Mouse (Mus musculus) adrenal gland, postnatal 25 days (tissue): ENCODE results near the gene Tmem104. TPM values are rescaled to one million over a fixed set of nuclear protein-coding genes. Genes with fewer than 3 reads are reported as not detected.

Experiments
- DNase-seq: peaks from one replicate; pipeline ENCODE4 v3.0.0; 2021; ENCODE audit warnings: mixed read lengths
- total RNA-seq: library from RNA; stranded (reverse); gene quantifications from 2 replicates; pipeline ENCODE4 v1.2.3, GENCODE M21; 2021

Gene Tmem104
- total RNA-seq, 1 experiment from 2014 or later, result 22.3 TPM

GRCm38 (mm10) chr11:115264862-115265668, 77.8 kb downstream of the Tmem104 start:
- DNase-seq, result no peak

GRCm38 (mm10) chr11:115265771-115266399, 78.6 kb downstream of the Tmem104 start:
- no peak for DNase-seq

DNA sequence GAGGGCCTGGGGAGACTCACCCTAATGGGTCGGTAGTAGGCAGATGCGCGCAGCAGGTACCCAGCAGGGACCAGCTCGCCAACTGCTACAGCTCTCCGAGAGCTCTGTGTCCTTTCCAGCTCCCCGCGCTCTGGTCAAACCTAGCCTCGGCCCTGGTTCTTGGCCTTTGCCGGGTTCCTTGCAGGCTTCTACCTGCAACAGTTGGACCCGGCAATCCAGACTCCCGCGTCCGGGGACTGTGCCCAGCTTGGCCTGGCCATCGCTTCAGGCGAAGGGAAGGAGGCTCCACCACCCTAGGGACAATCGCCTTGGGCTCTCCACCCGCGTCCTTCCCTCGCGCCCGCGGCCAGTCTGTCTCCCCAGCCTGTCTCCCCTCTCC, 79.1 kb downstream of the Tmem104 start:
- DNase-seq, result peak; percentile 52

DNA sequence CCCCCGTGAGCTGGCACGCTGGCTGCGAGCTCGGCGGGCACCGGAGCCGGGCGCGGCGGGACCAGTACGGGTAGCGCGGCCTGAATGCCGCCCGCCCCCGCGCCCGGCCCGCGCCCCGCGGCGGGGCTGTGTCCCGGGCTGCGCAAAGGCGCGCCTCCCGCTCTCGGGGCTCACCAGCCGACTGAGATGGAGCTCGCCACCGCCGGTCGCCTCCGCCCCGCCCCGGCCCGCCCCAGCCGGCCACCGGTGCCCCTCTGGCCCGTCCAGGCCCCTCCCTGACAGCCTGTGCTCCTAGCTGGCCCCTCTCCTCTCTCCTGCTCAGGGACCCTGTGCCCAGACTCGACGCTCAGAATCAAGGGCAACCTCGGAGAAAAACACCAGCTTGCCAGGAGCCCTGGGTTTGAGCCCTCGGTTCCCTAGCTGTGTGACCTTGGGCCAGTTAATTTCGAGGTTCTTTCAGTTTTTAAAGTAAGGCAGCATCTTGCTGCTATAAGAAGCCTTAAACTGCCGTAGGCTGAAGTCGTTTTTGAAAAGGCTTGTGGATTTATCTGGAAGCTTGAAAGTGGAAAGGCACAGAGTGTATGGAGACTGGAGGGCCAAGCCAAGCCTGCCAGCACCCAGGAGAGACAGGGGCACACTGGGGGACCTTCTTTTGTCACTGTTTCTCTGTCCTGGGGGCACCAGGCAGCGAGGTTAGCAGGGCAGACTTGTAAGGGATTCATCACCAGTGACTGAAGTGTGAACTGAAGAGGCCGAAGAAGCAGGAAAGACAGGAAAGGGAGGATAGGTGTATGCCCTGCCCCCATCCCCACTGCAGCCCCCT, 80.0 kb downstream of the Tmem104 start, which contains the start of gene Grin2c:
TSS of gene Grin2c (minus strand) at position 183 of the 823 bp plus-strand sequence.
- DNase-seq, result peak; percentile 67

- no peak for DNase-seq
These were observed 80.7 kb downstream of the Tmem104 start for GRCm38 (mm10) chr11:115267958-115268357.

DNA sequence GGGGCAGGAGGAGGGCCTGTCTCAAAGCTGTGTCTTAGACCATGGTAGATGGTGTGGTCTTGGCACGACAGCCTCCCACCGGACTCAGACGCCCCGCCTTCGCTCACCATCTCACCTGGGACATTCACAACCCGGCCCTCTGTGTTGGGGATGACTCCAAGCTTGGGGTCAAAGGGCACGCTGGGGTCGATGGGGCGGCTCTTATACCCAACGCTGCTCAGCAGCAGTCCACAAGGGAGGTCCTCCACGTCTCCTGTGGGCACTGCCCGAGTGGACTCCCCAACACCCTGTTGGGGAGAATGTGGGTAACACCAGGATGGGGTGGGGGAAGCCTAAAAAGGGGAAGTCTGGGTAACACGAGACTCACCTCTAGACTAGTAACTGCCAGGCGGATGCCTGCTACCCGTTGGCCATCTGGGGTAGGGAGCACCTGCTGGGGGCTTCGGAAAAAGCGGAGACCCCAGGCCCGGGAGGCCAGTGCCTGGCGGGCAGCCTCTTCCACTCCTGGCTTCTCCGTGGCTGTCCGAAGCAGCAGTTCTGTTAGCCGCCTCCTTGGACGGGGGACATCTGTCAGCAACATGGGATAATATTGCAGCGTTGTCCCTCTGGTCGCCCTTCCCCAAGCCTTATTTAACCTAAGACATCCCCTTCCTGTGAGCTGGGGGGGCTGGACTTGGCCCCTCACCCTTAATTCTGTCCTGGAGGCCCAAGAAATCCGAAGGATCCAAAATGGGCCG, 82.2 kb downstream of the Tmem104 start:
- DNase-seq, result no peak

DNA sequence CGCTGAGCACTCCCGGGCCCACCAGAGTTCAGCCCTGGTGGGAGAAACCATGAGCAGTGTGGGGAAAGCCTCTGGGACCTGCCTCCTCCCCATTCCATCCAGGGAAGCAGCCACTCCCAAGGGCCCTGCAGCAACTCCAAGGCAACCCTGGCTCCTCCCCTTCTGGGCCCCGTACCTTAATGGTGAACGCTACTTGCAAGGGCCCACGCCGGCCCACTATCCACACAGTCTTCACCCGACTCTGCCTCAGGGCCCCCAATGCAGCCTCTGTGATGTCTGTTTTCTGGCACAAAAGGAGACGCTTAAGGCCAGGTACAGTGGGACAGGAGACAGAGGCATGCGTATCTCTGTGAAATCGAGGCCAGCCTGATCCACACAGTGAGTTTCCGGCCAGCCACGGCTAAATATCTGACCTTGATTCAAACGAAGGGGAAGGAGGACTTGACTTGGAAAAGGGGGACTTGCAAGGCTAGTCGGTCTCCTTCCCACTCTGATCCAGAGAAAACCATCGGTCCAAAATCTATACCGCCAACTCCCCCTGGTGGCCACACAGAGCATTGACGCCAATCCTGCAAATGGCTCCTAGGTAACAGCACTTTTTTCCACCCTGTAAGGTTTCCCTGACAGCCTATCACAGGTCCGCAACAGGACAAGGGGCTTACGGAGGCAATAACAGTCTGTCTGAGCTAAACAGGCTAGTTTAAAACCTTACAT, 83.0 kb downstream of the Tmem104 start:
- peak; percentile 76 for DNase-seq

DNA sequence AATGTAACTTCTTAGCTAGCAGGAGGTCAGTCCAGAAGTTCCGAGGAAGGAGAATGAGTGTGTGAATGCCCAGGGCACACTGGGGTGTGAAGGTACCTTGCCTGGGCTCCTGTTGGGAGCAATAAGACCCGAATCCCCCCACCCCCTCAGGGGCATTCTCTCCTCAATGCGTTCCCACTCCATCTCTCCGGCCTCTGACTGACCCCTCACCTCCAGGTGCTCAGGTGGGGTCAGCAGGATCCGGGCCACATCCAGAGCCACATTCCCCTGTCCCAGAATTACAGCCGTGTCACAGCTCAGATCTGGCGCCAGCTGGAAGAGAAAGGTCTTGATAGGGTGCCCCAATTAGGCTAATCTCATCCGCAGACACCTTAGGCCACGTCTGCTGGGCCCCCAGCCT, 83.8 kb downstream of the Tmem104 start:
- DNase-seq, result no peak

- no peak for DNase-seq
These were observed 84.2 kb downstream of the Tmem104 start for GRCm38 (mm10) chr11:115271481-115271880.

DNA sequence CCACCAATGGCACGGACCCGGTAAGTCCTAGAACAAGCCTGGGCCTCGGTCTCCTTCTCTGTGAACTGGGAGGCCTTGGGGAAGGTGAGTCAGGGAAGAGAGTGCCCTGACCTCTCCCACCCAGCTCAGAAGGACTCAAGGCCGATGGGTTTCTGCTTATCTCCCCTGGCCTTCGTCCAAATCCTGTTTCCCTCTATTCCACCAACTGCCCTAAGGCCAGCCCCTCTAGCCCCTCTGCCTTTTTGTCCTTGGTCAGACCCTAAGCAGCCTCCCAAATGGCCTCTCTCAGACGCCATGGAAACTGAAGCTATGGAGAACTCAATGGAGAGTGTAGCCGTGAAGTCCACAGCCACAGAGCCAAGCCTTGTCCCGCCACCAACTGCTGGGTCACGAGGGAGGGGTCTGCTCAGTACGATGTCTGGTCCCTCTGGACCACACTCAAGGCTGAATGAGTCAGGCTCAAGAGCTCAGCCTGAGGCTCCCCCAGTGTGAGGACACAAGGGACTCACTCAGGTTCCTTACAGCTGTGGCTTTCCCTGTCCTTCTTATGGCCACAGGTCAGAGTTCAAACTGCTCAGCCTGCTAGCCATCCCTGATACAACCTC, 85.7 kb downstream of the Tmem104 start:
- DNase-seq, result peak; percentile 73

DNA sequence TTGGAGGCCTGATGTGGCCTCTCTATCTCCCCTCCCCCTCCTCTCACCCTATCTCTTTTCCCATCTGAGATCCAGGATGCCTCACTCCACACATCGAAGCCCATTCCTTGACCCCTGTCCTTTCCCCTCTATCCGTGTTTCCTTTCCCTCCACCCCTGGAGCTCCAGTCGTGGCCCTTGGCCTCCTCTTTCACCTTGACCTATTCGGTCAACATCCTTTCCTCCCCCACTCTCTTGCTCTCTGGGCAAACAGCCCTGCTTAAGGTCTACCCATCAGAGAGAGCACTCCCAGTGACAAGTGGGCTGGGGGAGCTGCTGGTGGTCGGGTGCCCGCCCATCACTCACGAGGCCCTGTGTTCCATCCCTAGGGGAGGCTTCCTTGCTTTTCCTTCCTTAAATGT, 86.4 kb downstream of the Tmem104 start:
- no peak for DNase-seq

GRCm38 (mm10) chr11:115274178-115274577, 86.9 kb downstream of the Tmem104 start:
- no peak for DNase-seq

DNA sequence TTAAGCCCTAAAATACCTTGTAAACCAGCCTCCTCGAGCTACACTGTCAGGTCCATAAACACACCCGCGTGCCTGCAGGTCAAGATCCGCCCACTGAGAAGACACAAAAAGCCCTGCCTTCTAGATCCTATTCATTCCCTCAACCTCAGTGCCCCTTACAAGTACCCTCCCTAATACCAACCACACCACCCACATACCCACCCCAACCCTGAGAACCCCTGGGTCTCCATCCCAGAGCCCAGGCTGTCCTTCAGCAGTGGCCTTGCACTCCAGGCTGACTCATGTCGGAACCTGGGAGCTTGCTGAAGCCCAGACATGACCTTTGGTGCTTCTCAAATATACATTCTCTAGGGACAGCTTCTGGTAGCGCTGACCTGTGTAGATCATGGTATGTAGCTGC, 87.5 kb downstream of the Tmem104 start:
- DNase-seq, result no peak

DNA sequence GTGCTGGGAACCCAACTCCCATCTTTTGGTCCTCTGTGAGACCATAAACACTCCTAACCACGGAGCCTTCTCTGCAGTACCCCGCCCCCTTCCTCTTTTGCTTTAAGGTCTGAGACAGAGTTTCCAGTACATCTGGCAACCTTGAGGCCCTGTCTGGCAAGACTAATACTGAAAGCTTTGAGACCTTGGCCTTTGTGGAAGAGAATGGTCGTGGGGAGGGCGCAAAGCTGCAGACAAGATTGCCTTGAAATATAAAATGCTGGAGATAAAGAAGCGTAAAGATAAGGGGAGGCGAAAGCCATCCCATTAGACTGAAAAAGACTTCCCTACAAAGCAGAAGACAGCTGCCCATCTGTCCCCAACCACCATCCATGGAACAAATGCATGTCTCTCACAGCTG, 88.2 kb downstream of the Tmem104 start:
- peak; percentile 50 for DNase-seq

- DNase-seq, result no peak
These were observed 88.7 kb downstream of the Tmem104 start for GRCm38 (mm10) chr11:115275954-115276353.

DNA sequence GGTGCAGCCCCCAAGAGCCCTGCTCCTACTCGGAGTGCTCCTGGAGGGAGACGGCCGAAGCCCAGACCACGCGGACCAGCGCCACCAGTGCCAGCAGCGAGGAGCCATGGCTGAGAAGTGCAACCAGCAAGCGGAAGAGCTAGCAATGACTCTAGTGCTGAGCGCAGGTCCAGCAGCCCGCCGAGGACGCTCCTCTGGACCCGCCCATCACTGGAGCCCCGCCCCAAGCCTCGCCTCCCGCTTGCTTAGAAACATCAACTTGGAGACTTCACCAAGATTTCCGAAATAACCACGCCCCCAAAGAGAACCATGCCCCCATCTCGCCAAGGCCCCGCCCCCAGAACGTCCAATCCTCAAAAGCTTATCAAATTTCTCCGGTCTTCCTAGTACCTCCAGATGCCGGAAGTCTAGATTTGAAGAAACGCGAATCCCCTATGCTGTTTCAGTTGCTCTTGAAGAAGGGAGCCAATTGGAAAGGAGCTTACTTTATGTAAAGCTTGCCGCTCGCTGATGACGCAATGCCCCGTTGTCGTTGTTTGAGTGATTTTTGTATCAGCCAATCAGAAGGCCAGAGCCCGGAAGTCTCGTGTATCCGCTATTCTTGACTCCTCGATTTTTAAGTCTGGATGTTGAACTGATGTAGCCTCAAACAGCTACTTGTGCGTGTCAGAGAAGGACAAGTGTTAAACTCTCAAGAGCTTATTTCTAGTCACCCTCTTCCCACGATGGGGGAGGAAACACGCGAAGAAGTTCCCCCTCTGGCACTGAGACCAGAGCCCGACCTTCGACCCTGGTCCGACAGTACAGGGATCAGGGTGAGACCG, 89.7 kb downstream of the Tmem104 start, which contains the start of gene Fdxr:
TSS of gene Fdxr (minus strand) at position 271 of the 824 bp plus-strand sequence.
- peak; percentile 97 for DNase-seq

DNA sequence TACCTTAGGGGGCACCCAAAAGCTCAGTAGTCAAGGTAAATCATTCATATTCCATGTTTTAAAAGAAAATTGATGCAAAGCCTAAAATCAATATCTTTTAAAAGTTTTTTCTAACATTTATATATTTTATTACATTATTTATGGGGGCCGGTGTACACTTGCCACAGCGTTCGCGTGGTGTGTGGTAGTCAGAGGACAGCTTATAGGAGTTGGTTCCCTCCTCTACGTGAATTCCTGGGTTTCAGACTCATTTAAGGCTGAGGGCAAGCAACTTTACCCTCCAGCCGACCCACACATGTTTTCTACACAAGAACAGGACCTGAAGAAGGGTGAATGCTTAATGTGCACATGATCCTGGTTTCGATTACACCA, 90.3 kb downstream of the Tmem104 start:
- DNase-seq, result no peak

DNA sequence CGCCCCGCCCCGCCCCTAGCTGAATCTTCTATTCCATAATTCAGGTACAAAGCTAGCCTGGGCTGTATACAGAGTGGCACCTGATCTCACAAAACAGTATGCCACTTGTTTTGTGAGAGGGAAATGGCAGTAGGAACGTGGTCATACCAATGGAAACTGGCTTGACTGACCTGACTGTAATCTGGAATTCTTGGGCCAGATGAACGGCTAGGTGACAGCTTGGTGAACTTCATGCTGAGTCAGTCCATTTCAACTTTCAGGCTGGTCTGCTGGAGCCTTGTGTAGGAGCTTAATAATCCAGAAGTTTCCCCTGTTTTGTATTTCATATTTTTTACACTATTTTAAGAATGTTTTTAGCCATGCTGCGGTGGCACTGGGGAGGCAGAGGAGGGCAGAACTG, 90.9 kb downstream of the Tmem104 start:
- DNase-seq, result no peak

DNA sequence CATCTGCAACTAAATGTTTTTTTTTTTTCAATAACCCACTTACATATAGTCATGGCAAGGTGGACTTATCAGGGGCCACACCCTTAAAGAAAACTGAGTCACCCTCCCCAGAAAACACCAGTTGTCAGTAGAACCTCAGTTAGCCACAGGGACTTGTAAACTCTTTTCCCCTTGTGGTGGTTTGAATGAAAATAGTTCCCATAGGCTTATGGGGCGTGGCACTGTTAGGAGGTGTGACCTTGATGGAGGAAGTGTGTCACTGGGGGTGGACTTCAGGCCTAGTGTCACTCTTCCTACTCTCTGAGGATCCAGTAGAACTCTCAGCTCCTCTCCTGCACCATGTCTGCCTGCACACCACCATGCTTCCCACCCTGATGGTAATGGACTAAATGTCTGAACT, 92.4 kb downstream of the Tmem104 start:
- no peak for DNase-seq

DNA sequence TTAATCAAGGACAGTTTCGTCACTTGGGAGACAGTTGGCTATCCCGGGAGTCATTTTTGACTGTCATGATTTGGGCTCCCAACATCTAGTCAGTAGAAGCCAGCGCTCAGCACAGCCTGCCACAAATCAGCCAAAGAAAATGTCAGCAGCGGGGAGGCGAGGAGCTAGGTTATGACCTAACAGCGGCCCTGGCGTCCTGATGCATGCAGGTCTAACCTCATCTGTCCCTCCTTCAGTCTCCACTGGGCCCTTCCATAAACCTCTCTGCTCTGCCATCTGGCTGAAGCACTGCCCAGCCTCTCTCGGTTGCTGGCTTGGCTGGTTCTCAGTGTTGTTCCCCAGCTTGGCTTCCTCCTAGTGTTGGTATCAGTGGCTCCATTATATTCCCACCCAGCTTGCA, 95.0 kb downstream of the Tmem104 start:
- DNase-seq, result peak; percentile 55
